Mouse (Mus musculus): ENCODE measurements around the gene Dcp1a. TPM values are rescaled to one million over a fixed set of nuclear protein-coding genes. Genes with fewer than 3 reads are reported as not detected.

The Dcp1a gene
- total RNA-seq, 2 experiments from 2014 or later, result 17.4 to 18.2 TPM

Small RNA genes within 50 kb of the gene (microRNA-seq; reads per million reads assigned to microRNA genes)
- 10.3 reads per million, percentile 31 among the genes with 10 or more reads in this experiment for gene Mir3076

Other genes starting within 250 kb of the Dcp1a start
- 10 to 100 TPM; 54.4 to 61.1 TPM for gene Cacna1d, start 11.9 kb downstream of the Dcp1a start, total RNA-seq (2021)
- 100 to 1,000 TPM; 231 TPM for gene Tkt, start 68.8 kb downstream of the Dcp1a start, total RNA-seq (2021)
- 10 to 100 TPM; 17.1 to 19.4 TPM for gene Prkcd, start 146.7 kb downstream of the Dcp1a start, total RNA-seq (2021)
- 10 to 100 TPM; 11.0 to 12.0 TPM for gene Rft1, start 174.8 kb downstream of the Dcp1a start, total RNA-seq (2021)
- gene Sfmbt1, start 235.3 kb downstream of the Dcp1a start, total RNA-seq (2021), result 10 to 100 TPM; 26.7 TPM